Mouse (Mus musculus): ENCODE data around the gene 1700021F05Rik. TPM values are rescaled to one million over a fixed set of nuclear protein-coding genes. Genes with fewer than 3 reads are reported as not detected.
A peak's percentile ranks its signal among the peaks of the same experiment; 100 is the strongest.

Gene 1700021F05Rik
- polyA plus RNA-seq, 1 experiment from 2014 or later: 62.6 TPM

DNA sequence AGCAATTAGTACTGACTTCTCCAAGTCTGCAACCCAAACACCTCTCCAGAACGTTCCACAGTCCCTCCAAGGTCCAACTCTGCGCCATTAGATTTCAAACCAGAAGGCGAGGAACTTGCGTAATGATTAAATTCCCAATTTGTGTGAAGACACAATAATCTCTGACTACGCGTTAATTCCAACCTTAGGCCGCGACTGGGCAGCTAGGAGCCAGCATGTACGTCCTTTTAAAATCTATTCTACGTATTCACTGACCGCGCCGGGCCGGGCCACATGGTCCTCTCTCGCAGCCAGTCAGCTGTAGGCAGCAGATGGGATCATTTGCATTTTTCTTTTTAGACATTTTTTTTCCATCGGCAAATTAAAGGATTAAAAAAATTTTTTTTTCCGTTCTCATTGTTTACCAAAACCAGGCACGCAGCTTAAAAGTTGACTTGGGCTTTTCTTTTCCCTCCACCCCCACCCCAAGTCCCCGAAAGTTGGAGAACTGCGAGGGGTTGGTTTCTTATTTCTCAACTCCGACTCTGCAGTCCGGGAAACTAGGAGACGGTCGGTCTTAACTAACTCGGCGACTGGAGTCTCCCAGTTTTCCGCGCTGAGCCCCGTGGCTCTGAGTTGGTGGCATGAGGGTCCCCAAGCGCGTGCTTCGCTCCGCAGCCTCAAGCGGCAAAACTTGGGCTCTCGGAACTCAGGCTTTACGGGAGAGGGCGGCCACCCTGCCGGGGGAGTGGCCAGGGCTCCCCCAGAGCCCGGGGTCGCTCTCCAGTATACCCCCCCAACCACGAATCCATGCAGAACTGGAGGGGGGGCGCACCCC is 62.7 kb downstream of the 1700021F05Rik start:
- H3K27ac ChIP-seq: peak overlapping the region; percentile 98
- H3K4me2 ChIP-seq: peak overlapping the region; percentile 99
- under 1% methylated on average over 41 of the region's 42 CpGs for WGBS
- H3K9ac ChIP-seq: peak overlapping the region; percentile 71
- peak overlapping the region; percentile 90 for H3K4me3 ChIP-seq
- H3K36me3 ChIP-seq (replicated peaks): no peaks in the 10 kb centered on the region
- H3K4me1 ChIP-seq: peaks cover 35% of the 10 kb centered on the region
- no peaks in the 10 kb centered on the region for H3K27me3 ChIP-seq (replicated peaks)
- peak; percentile 30 for ATAC-seq (replicated peaks)
- H3K9me3 ChIP-seq: no peaks in the 10 kb centered on the region

DNA sequence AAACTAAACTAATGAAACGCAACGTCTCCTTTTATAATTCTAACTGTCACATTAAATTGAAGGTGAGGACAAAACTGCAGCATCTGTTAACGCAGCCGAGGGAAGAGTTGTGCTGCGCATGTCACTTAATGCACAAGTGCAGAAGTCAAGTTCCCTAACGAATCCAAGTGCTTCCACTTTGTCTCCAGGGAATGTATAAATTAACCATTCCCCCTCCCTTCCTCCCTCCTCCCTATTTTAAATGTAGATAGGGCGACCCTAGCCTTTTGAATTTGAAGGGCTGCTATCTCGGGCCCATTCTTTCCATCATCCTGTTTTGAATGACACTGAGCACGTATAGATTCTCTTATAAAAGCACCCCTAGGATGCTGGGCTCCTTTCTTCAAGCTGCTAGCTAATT is 63.3 kb downstream of the 1700021F05Rik start:
- H3K9ac ChIP-seq: peak overlapping the region; percentile 71
- 4% methylated on average over 9 of the region's 9 CpGs for WGBS
- H3K9me3 ChIP-seq: no peaks in the 10 kb centered on the region

DNA sequence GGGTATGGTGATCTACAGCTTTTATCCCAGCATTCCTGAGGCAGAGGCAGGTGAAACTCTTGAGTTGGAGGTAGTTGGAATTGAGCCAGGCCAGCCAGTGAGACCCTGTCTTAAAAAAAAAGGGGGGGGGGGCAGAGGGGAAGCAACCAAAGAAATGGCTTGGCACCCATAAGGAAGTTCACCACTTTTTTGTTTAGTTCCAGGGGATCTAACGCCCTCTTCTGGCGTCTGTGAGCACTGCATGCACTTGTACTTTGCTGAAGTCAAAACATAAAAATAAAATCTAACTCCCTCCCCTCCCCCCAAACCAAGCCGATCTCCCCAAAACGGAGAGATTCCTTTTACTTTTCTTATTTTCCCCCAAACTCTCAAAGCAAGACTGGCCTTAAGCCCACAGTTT is 65.4 kb downstream of the 1700021F05Rik start:
- Histone ChIP-seq H3K4me1 (peaks cover 21% of the 10 kb centered on the region), H3K9ac (no peak overlapping the region), H3K4me2 (no peak overlapping the region), H3K27ac (no peak overlapping the region), H3K27me3 (replicated peaks) (no peaks in the 10 kb centered on the region), H3K4me3 (no peak overlapping the region), H3K9me3 (no peaks in the 10 kb centered on the region), H3K36me3 (replicated peaks) (no peaks in the 10 kb centered on the region)
- 64% methylated on average over 4 of the region's 4 CpGs for WGBS
- no peak for ATAC-seq (replicated peaks)

More for the DNA sequence above, 63.3 kb downstream of the 1700021F05Rik start:
- Histone ChIP-seq H3K4me3 (peak overlapping the region; percentile 90), H3K4me1 (peaks cover 34% of the 10 kb centered on the region), H3K36me3 (replicated peaks) (no peaks in the 10 kb centered on the region), H3K27ac (peak overlapping the region; percentile 98), H3K4me2 (peak overlapping the region; percentile 99), H3K27me3 (replicated peaks) (no peaks in the 10 kb centered on the region)
- ATAC-seq (replicated peaks): no peak

Other genes with a start within 250 kb of the 1700021F05Rik start
- gene Bend3, start 62.2 kb downstream of the 1700021F05Rik start, polyA plus RNA-seq (2015; fragmentation: Nextera tagmentation; extraction: Ambion mirVana): 5.0 and 5.5 TPM in 2 replicates
- 20.2 and 22.7 TPM in 2 replicates for gene Gm9803, start 16.9 kb downstream of the 1700021F05Rik start, polyA plus RNA-seq (2015; fragmentation: Nextera tagmentation; extraction: Ambion mirVana)
- gene Cd24a, start 37.3 kb upstream of the 1700021F05Rik start, polyA plus RNA-seq (2015; fragmentation: Nextera tagmentation; extraction: Ambion mirVana): 787 and 795 TPM in 2 replicates

Measured in midbrain, embryonic 15.5 days (tissue).